Mouse (Mus musculus) adrenal gland, postnatal 4 days (tissue): ENCODE measurements around the gene Samhd1. TPM values are rescaled to one million over a fixed set of nuclear protein-coding genes. Genes with fewer than 3 reads are reported as not detected.
A peak's percentile ranks its signal among the peaks of the same experiment; 100 is the strongest.
"Not testable (repeated sequence)": the region's sequence is repeated elsewhere in the genome, so short reads cannot be mapped to it uniquely, and the experiment has no call there.

Source experiments
- DNase-seq, 2 experiments: peaks; one replicate each; pipeline ENCODE4 v3.0.0; 2021 to 2022; ENCODE audit warnings: low spot score in 2 of 2, mixed read lengths in 2 of 2
- long read RNA-seq, 2 experiments: library from polyadenylated mRNA; stranded (forward); transcript quantifications; one replicate each; pipeline ENCODE4 v2.0.0; 2021
- total RNA-seq, 2 experiments: library from RNA; stranded (reverse); gene quantifications; 2 replicates each; pipeline ENCODE4 v1.2.3; 2021

Gene Samhd1
- 10 to 100 TPM; 30.8 to 32.6 TPM for total RNA-seq
- long read RNA-seq, experiment 1, transcript Samhd1-201 (16 exons, 3,926 nt): major isoform, 15 of 27 reads
- long read RNA-seq, experiment 1, partial matches to known transcripts: 1 of 27 reads
- long read RNA-seq, experiment 1, other reads (novel, unspliced or antisense): 4 of 27 reads
- long read RNA-seq, experiment 2, transcript Samhd1-201 (16 exons, 3,926 nt): major isoform, 16 of 27 reads
- long read RNA-seq, experiment 2, transcript Samhd1-206 (17 exons, 2,036 nt): minor isoform, 6 of 27 reads
- long read RNA-seq, experiment 2, partial matches to known transcripts: 3 of 27 reads
- long read RNA-seq, experiment 2, other reads (novel, unspliced or antisense): 1 of 27 reads

- peak; percentile 89 to 91 for DNase-seq
Measured at GRCm38 (mm10) chr2:157135014-157135413, at the start of gene Samhd1. Samhd1 (minus strand) TSS chr2:157135265.

GRCm38 (mm10) chr2:157178167-157178566 is 43.1 kb upstream of the Samhd1 start:
- DNase-seq: no peak

GRCm38 (mm10) chr2:157176248-157176647 is 41.2 kb upstream of the Samhd1 start:
- no peak for DNase-seq

- no peak for DNase-seq
Measured at GRCm38 (mm10) chr2:157174416-157174815, 39.4 kb upstream of the Samhd1 start.

GRCm38 (mm10) chr2:157173555-157173954 is 38.5 kb upstream of the Samhd1 start:
- DNase-seq: no peak

GRCm38 (mm10) chr2:157172984-157173383 is 37.9 kb upstream of the Samhd1 start:
- DNase-seq: no peak

GRCm38 (mm10) chr2:157170626-157171025 is 35.6 kb upstream of the Samhd1 start:
- DNase-seq: no peak

- DNase-seq: no peak
Measured at GRCm38 (mm10) chr2:157170166-157170565, 35.1 kb upstream of the Samhd1 start.

- no peak for DNase-seq
Measured at GRCm38 (mm10) chr2:157166371-157167080, 31.5 kb upstream of the Samhd1 start.

GRCm38 (mm10) chr2:157165312-157166224 is 30.5 kb upstream of the Samhd1 start:
- not testable (repeated sequence) for DNase-seq

GRCm38 (mm10) chr2:157164101-157164500 is 29.0 kb upstream of the Samhd1 start:
- no peak for DNase-seq

- DNase-seq: no peak
Measured at GRCm38 (mm10) chr2:157156079-157156478, 21.0 kb upstream of the Samhd1 start.

GRCm38 (mm10) chr2:157153235-157153634 is 18.2 kb upstream of the Samhd1 start:
- no peak for DNase-seq

GRCm38 (mm10) chr2:157148417-157148816 is 13.4 kb upstream of the Samhd1 start:
- DNase-seq: no peak

GRCm38 (mm10) chr2:157147397-157148020 is 12.4 kb upstream of the Samhd1 start:
- no peak for DNase-seq

- DNase-seq: no peak
Measured at GRCm38 (mm10) chr2:157145173-157145572, 10.1 kb upstream of the Samhd1 start.

GRCm38 (mm10) chr2:157144132-157144531 is 9.1 kb upstream of the Samhd1 start:
- no peak for DNase-seq

GRCm38 (mm10) chr2:157141962-157142361 is 6.9 kb upstream of the Samhd1 start:
- DNase-seq: no peak

GRCm38 (mm10) chr2:157139251-157139802 is 4.3 kb upstream of the Samhd1 start:
- DNase-seq: no peak

- DNase-seq: no peak
Measured at GRCm38 (mm10) chr2:157138808-157139207, 3.7 kb upstream of the Samhd1 start.
